Mouse (Mus musculus): ENCODE measurements around the gene Spint4. TPM values are rescaled to one million over a fixed set of nuclear protein-coding genes. Genes with fewer than 3 reads are reported as not detected.
"Not testable (repeated sequence)": the region's sequence is repeated elsewhere in the genome, so short reads cannot be mapped to it uniquely, and the experiment has no call there.

The Spint4 gene
- polyA plus RNA-seq, 1 experiment = not detected

GRCm38 (mm10) chr2:164701761-164702160 lies 3.5 kb downstream of the Spint4 start:
- no peak for DNase-seq (ENCODE audit: low read depth in 1 of 2, low spot score in 2 of 2)
- H3K27me3 ChIP-seq (ENCODE audit: control insufficient read depth, insufficient read depth, low read length) = no peaks in the 10 kb centered on the region
- no peaks in the 10 kb centered on the region for H3K4me1 ChIP-seq (ENCODE audit: control insufficient read depth, insufficient read depth, insufficient read length)
- TF ChIP-seq POLR2A (IDR thresholded peaks at IDR 0.05; ENCODE audit: low read depth, low read length) (no peak), CTCF (IDR thresholded peaks at IDR 0.05; ENCODE audit: extremely low read depth, insufficient read depth, insufficient read length, insufficient replicate concordance) (no peak)
- WGBS = 85% methylated on average over 5 of the region's 5 CpGs
- H3K4me3 ChIP-seq (ENCODE audit: extremely low read depth, insufficient read depth, insufficient read length) = no peak overlapping the region
- H3K27ac ChIP-seq (ENCODE audit: insufficient read depth, low read length) = no peak overlapping the region
- no peaks in the 10 kb centered on the region for H3K36me3 ChIP-seq (ENCODE audit: control insufficient read depth, insufficient read depth, low read length)

DNA sequence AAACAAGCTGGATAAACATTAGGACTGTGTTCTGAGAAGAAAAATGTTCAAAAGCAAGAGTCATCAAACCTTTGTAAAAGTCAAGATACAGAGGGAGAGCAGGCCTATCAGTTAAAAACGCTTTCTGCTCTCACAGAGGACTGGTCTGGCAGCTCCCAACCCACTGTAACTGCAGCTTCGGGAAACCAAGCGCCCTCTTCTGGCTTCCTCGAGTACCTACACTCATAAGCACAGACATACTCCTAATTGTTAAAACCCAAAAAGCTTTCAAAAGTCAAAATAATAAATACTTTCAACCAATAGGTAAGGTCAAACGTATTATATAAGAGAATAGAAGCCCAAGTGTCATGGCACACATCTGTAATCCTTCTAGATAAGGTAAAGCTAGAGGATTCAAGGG lies 5.9 kb downstream of the Spint4 start:
- H3K4me1 ChIP-seq (ENCODE audit: control insufficient read depth, insufficient read depth, insufficient read length) = no peaks in the 10 kb centered on the region
- H3K27ac ChIP-seq (ENCODE audit: insufficient read depth, low read length) = no peak overlapping the region
- no peaks in the 10 kb centered on the region for H3K27me3 ChIP-seq (ENCODE audit: control insufficient read depth, insufficient read depth, low read length)
- TF ChIP-seq CTCF (IDR thresholded peaks at IDR 0.05; ENCODE audit: extremely low read depth, insufficient read depth, insufficient read length, insufficient replicate concordance) (no peak), POLR2A (IDR thresholded peaks at IDR 0.05; ENCODE audit: low read depth, low read length) (no peak)
- DNase-seq (ENCODE audit: low read depth in 1 of 2, low spot score in 2 of 2) = no peak
- H3K4me3 ChIP-seq (ENCODE audit: extremely low read depth, insufficient read depth, insufficient read length) = no peak overlapping the region
- 83% methylated on average over 5 of the region's 5 CpGs for WGBS
- H3K36me3 ChIP-seq (ENCODE audit: control insufficient read depth, insufficient read depth, low read length) = no peaks in the 10 kb centered on the region

GRCm38 (mm10) chr2:164705328-164705727 lies 7.0 kb downstream of the Spint4 start:
- H3K4me1 ChIP-seq (ENCODE audit: control insufficient read depth, insufficient read depth, insufficient read length) = no peaks in the 10 kb centered on the region
- 92% methylated on average over 6 of the region's 6 CpGs for WGBS
- TF ChIP-seq POLR2A (IDR thresholded peaks at IDR 0.05; ENCODE audit: low read depth, low read length) (no peak), CTCF (IDR thresholded peaks at IDR 0.05; ENCODE audit: extremely low read depth, insufficient read depth, insufficient read length, insufficient replicate concordance) (no peak)

GRCm38 (mm10) chr2:164705991-164706390 lies 7.7 kb downstream of the Spint4 start:
- H3K4me1 ChIP-seq (ENCODE audit: control insufficient read depth, insufficient read depth, insufficient read length) = no peaks in the 10 kb centered on the region
- H3K36me3 ChIP-seq (ENCODE audit: control insufficient read depth, insufficient read depth, low read length) = no peaks in the 10 kb centered on the region
- TF ChIP-seq POLR2A (IDR thresholded peaks at IDR 0.05; ENCODE audit: low read depth, low read length) = no peak
- TF ChIP-seq CTCF (IDR thresholded peaks at IDR 0.05; ENCODE audit: extremely low read depth, insufficient read depth, insufficient read length, insufficient replicate concordance) = no peak
- 87% methylated on average over 14 of the region's 14 CpGs for WGBS
- H3K4me3 ChIP-seq (ENCODE audit: extremely low read depth, insufficient read depth, insufficient read length) = no peak overlapping the region
- DNase-seq (ENCODE audit: low read depth in 1 of 2, low spot score in 2 of 2) = no peak
- no peaks in the 10 kb centered on the region for H3K27me3 ChIP-seq (ENCODE audit: control insufficient read depth, insufficient read depth, low read length)
- no peak overlapping the region for H3K27ac ChIP-seq (ENCODE audit: insufficient read depth, low read length)

More at GRCm38 (mm10) chr2:164705328-164705727, 7.0 kb downstream of the Spint4 start:
- Histone ChIP-seq H3K27me3 (ENCODE audit: control insufficient read depth, insufficient read depth, low read length) (no peaks in the 10 kb centered on the region), H3K4me3 (ENCODE audit: extremely low read depth, insufficient read depth, insufficient read length) (no peak overlapping the region), H3K27ac (ENCODE audit: insufficient read depth, low read length) (no peak overlapping the region), H3K36me3 (ENCODE audit: control insufficient read depth, insufficient read depth, low read length) (no peaks in the 10 kb centered on the region)
- DNase-seq (ENCODE audit: low read depth in 1 of 2, low spot score in 2 of 2) = no peak

DNA sequence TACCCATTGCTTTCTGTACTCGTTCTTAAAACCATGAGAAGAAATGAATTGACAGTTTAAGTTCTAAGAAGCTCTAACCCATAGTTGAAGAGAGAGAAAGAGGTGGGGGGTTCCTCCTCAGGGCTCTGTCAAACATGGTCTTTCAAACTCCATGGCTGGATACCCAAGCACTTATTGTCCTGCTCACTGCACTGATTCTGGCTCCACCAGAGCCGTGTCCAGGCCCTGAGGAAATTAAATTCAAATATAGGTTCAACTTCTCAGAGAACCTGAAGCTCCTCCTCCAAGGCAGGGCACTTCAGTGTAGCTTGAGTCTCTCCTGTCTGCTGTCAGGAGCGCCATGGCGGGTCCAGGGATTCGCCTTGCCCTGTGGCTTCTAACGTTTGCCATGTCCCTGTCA lies 16.7 kb downstream of the Spint4 start, which contains the start of gene Spint5:
Gene Spint5 (plus strand): TSS at position 301 of the 400 bp plus-strand sequence.
- H3K4me3 ChIP-seq (ENCODE audit: extremely low read depth, insufficient read depth, insufficient read length) = no peak within 1 kb of the TSS
- H3K4me1 ChIP-seq (ENCODE audit: control insufficient read depth, insufficient read depth, insufficient read length) = no peaks in the 10 kb centered on the region
- no peak within 1 kb of the TSS for H3K27ac ChIP-seq (ENCODE audit: insufficient read depth, low read length)
- WGBS = 87% methylated on average over 6 of the region's 6 CpGs
- no peaks in the 10 kb centered on the region for H3K27me3 ChIP-seq (ENCODE audit: control insufficient read depth, insufficient read depth, low read length)
- no peak for DNase-seq (ENCODE audit: low read depth in 1 of 2, low spot score in 2 of 2)
- no peaks in the 10 kb centered on the region for H3K36me3 ChIP-seq (ENCODE audit: control insufficient read depth, insufficient read depth, low read length)
- TF ChIP-seq CTCF (IDR thresholded peaks at IDR 0.05; ENCODE audit: extremely low read depth, insufficient read depth, insufficient read length, insufficient replicate concordance) (no peak), POLR2A (IDR thresholded peaks at IDR 0.05; ENCODE audit: low read depth, low read length) (no peak)

DNA sequence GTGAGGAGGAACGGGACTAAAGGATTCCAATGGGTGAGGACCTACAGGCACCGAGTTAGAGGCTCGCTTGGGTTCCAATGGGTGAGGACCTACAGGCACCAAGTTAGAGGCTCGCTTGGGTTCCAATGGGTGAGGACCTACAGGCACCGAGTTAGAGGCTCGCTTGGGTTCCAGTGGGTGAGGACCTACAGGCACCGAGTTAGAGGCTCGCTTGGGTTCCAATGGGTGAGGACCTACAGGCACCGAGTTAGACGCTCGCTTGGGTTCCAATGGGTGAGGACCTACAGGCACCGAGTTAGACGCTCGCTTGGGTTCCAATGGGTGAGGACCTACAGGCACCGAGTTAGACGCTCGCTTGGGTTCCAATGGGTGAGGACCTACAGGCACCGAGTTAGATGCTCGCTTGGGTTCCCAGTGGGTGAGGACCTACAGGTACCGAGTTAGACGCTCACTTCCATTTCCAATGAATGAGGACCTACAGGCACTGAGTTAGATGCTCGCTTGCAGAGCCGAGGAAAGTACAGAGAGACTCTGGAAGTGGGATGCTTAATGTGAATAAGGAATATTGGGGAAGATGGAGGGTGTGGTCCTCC lies 18.0 kb downstream of the Spint4 start:
- H3K4me3 ChIP-seq (ENCODE audit: extremely low read depth, insufficient read depth, insufficient read length); H3K27ac ChIP-seq (ENCODE audit: insufficient read depth, low read length); H3K4me1 ChIP-seq (ENCODE audit: control insufficient read depth, insufficient read depth, insufficient read length); H3K36me3 ChIP-seq (ENCODE audit: control insufficient read depth, insufficient read depth, low read length); DNase-seq (ENCODE audit: low read depth in 1 of 2, low spot score in 2 of 2); H3K27me3 ChIP-seq (ENCODE audit: control insufficient read depth, insufficient read depth, low read length): not testable (repeated sequence)
- WGBS = 89% methylated on average over 23 of the region's 23 CpGs

- WGBS = 74% methylated on average over 4 of the region's 4 CpGs
- no peaks in the 10 kb centered on the region for H3K36me3 ChIP-seq (ENCODE audit: control insufficient read depth, insufficient read depth, low read length)
Observed at GRCm38 (mm10) chr2:164723276-164723675, 25.0 kb downstream of the Spint4 start.

More at GRCm38 (mm10) chr2:164723276-164723675, 25.0 kb downstream of the Spint4 start:
- H3K4me1 ChIP-seq (ENCODE audit: control insufficient read depth, insufficient read depth, insufficient read length) = no peaks in the 10 kb centered on the region
- no peaks in the 10 kb centered on the region for H3K27me3 ChIP-seq (ENCODE audit: control insufficient read depth, insufficient read depth, low read length)
- DNase-seq (ENCODE audit: low read depth in 1 of 2, low spot score in 2 of 2) = no peak
- TF ChIP-seq CTCF (IDR thresholded peaks at IDR 0.05; ENCODE audit: extremely low read depth, insufficient read depth, insufficient read length, insufficient replicate concordance) (no peak), POLR2A (IDR thresholded peaks at IDR 0.05; ENCODE audit: low read depth, low read length) (no peak)
- no peak overlapping the region for H3K27ac ChIP-seq (ENCODE audit: insufficient read depth, low read length)
- H3K4me3 ChIP-seq (ENCODE audit: extremely low read depth, insufficient read depth, insufficient read length) = no peak overlapping the region

Measured in spleen, adult 2 months (tissue).